Comparison of ENCODE assay signal across 8 mouse cellular contexts in genomic region chr11:90306993-90307392, GRCm38 (mm10). TPM values are rescaled to one million over a fixed set of nuclear protein-coding genes. Genes with fewer than 3 reads are reported as not detected.
A peak's percentile ranks its signal among the peaks of the same experiment; 100 is the strongest.
DNase-seq lines count a peak whose midpoint lies in the region; ATAC-seq and TF ChIP-seq lines count a peak whose summit lies in the region.

No protein-coding gene starts in this region.

- H3K27me3 ChIP-seq in heart, embryonic 11.5 days (ENCODE audit: control insufficient read depth, insufficient read depth, low read length), result no peaks in the 10 kb centered on the region
- no peaks in the 10 kb centered on the region for H3K27me3 ChIP-seq in C2C12 (ENCODE audit: control insufficient read depth, insufficient read depth, insufficient read length)
- no peaks in the 10 kb centered on the region for H3K27me3 ChIP-seq in thymus, adult 2 months (ENCODE audit: control insufficient read depth, insufficient read depth, low read length)

- DNase-seq in heart, adult 18-20 months, result peak; percentile 58 to 82
- peak; percentile 68 to 74 for DNase-seq in adrenal gland, postnatal 36 days
- peak; percentile 74 for DNase-seq in kidney, adult 9 months
- peak; percentile 20 for DNase-seq in thymus, adult 2 months

- H3K36me3 ChIP-seq in heart, embryonic 11.5 days (ENCODE audit: control insufficient read depth, insufficient read depth, low read length), result no peaks in the 10 kb centered on the region
- H3K36me3 ChIP-seq in C2C12 (ENCODE audit: control insufficient read depth, insufficient read depth), result no peaks in the 10 kb centered on the region
- no peaks in the 10 kb centered on the region for H3K36me3 ChIP-seq in thymus, adult 2 months (ENCODE audit: control insufficient read depth, insufficient read depth, low read length)

- no peak overlapping the region for H3ac ChIP-seq in C2C12 (ENCODE audit: control insufficient read depth, insufficient read length, low read depth)

- WGBS in heart, embryonic 11.5 days (ENCODE audit: insufficient replicate concordance), result 61% methylated on average over 6 of the region's 6 CpGs
- 44% methylated on average over 6 of the region's 6 CpGs for WGBS in thymus, adult 2 months

- no peaks in the 10 kb centered on the region for H3K4me1 ChIP-seq in heart, embryonic 11.5 days (ENCODE audit: control insufficient read depth, insufficient read depth, low read length)
- H3K4me1 ChIP-seq in thymus, adult 2 months (replicated peaks; ENCODE audit: control insufficient read depth, insufficient read depth, low read length), result no peaks in the 10 kb centered on the region

- no peak overlapping the region for H3K4me2 ChIP-seq in heart, embryonic 11.5 days

- H3K9ac ChIP-seq in heart, embryonic 11.5 days (ENCODE audit: low read depth, low read length), result no peak overlapping the region

- peak; percentile 32 for TF ChIP-seq CTCF in C2C12 (IDR thresholded peaks at IDR 0.05; ENCODE audit: control insufficient read depth, insufficient read depth, insufficient read length)
- no peak for TF ChIP-seq CTCF in thymus, adult 2 months (IDR thresholded peaks at IDR 0.05; ENCODE audit: borderline replicate concordance, control insufficient read depth, extremely low read depth, insufficient read depth, low read length, poor library complexity)

- no peak overlapping the region for H3K4me3 ChIP-seq in heart, embryonic 11.5 days (ENCODE audit: low read depth, low read length)
- H3K4me3 ChIP-seq in C2C12 (ENCODE audit: insufficient read depth, poor library complexity, severe bottlenecking), result no peak overlapping the region
- H3K4me3 ChIP-seq in thymus, adult 2 months (ENCODE audit: control insufficient read depth, insufficient read depth, low read length), result no peak overlapping the region

- ATAC-seq in heart, embryonic 11.5 days (replicated peaks; ENCODE audit: insufficient number of reproducible peaks, low FRiP score, low TSS enrichment), result no peak
- peak; percentile 64; the same call in 1 of the 2 replicates for ATAC-seq in erythroblast, adult 5-6 weeks (replicated peaks; ENCODE audit: low FRiP score, poor library complexity, severe bottlenecking)
- ATAC-seq in megakaryocyte, adult 5-6 weeks (ENCODE audit: poor library complexity, severe bottlenecking), result peak; percentile 77

- no peaks in the 10 kb centered on the region for H3K79me3 ChIP-seq in C2C12 (ENCODE audit: low read depth)

- no peaks in the 10 kb centered on the region for H3K9me3 ChIP-seq in heart, embryonic 11.5 days (replicated peaks; ENCODE audit: control insufficient read depth, low read length)

- no peak overlapping the region for H3K27ac ChIP-seq in heart, embryonic 11.5 days (ENCODE audit: low read depth, low read length)
- no peak overlapping the region for H3K27ac ChIP-seq in thymus, adult 2 months (ENCODE audit: control insufficient read depth, insufficient read depth, low read length)

- no peaks in the 10 kb centered on the region for H3K79me2 ChIP-seq in C2C12 (ENCODE audit: control insufficient read depth, insufficient read depth)

- no peak for TF ChIP-seq POLR2A in thymus, adult 2 months (IDR thresholded peaks at IDR 0.05; ENCODE audit: control insufficient read depth, extremely low read depth, insufficient read depth, low read length, poor library complexity)

TF ChIP-seq in C2C12, 6 proteins besides CTCF, POLR2A, EP300 and RAD21:
- TF ChIP-seq MYOD1 (IDR thresholded peaks at IDR 0.05; ENCODE audit: control insufficient read depth, insufficient read length, low read depth) (no peak), FOSL1 (IDR thresholded peaks at IDR 0.05; ENCODE audit: insufficient read depth, low read length, poor library complexity, severe bottlenecking) (no peak), CEBPB (IDR thresholded peaks at IDR 0.05; ENCODE audit: low read depth) (no peak), MAX (IDR thresholded peaks at IDR 0.05) (no peak), USF1 (IDR thresholded peaks at IDR 0.05; ENCODE audit: low read depth) (no peak), MYOG (IDR thresholded peaks at IDR 0.05; ENCODE audit: control insufficient read depth, extremely low read depth, insufficient read length) (no peak)

RNA-seq across cellular contexts. Expression of gene Mmd, which starts 57.7 kb away (rescaled TPM):
- 10 to 100 TPM; 25.4 to 29.9 TPM for total RNA-seq in heart, adult 18-20 months (2021)
- polyA plus RNA-seq in heart, embryonic 11.5 days (2014; fragmentation: Nextera tagmentation; extraction: Ambion mirVana), result 76.1 and 93.0 TPM in 2 replicates
- 257 TPM for polyA plus RNA-seq in C2C12 (2012; fragmentation: generic; extraction: Trizol)
- total RNA-seq in adrenal gland, postnatal 36 days (2021), result 100 to 1,000 TPM in 1 of 2 experiments, 10 to 100 TPM in 1; 86.1 to 156 TPM
- 5.6 and 6.7 TPM in 2 replicates for total RNA-seq in erythroblast, adult 5-6 weeks (2015; ENCODE audit: low replicate concordance)
- total RNA-seq in erythroblast, adult 5-6 weeks (2017; ENCODE audit: low replicate concordance), result 1.8 and 2.6 TPM in 2 replicates
- total RNA-seq in megakaryocyte, adult 5-6 weeks (2015), result 13.9 and 14.5 TPM in 2 replicates
- 10.7 and 11.1 TPM in 2 replicates for total RNA-seq in megakaryocyte, adult 5-6 weeks (2017)
- polyA plus RNA-seq in thymus, adult 2 months (2012; rRNA removed), result 32.7 and 42.3 TPM in 2 replicates

Comparison
In these comparisons a context has a peak if more than half of its experiments do, and no peak if none do; other contexts are left out.
1. DNase-seq: peak in every context shown above with its lines; median percentile 74 in kidney, adult 9 months; 71 in adrenal gland, postnatal 36 days; 70 in heart, adult 18-20 months; 20 in thymus, adult 2 months.